14 mouse cellular contexts compared by ENCODE assay signal in genomic region chr13:45418986-45419385, GRCm38 (mm10). TPM values are rescaled to one million over a fixed set of nuclear protein-coding genes. Genes with fewer than 3 reads are reported as not detected.
DNase-seq lines count a peak whose midpoint lies in the region; ATAC-seq and TF ChIP-seq lines count a peak whose summit lies in the region.
"Had no signal": no experiment of that assay in that cellular context is flagged by ENCODE, and none has a peak within 500 bp of the region (broad histone marks: within the 10 kb centered on the region; RNA-seq: fewer than 3 reads in every experiment).

No protein-coding gene starts in this region.

- peaks cover 17% of the 10 kb centered on the region for H3K27me3 ChIP-seq in forebrain, embryonic 10.5 days (ENCODE audit: poor library complexity, severe bottlenecking)
- H3K27me3 ChIP-seq in forebrain, embryonic 12.5 days, result peaks cover 11% of the 10 kb centered on the region; the same call in 1 of the 2 replicates
- H3K27me3 ChIP-seq in hindbrain, embryonic 12.5 days, result 0 out of 2 replicates have a peak, but pooled peaks cover 3% of the 10 kb centered on the region
- H3K27me3 ChIP-seq in midbrain, postnatal 0 days (ENCODE audit: insufficient read depth, low read length), result no peaks in the 10 kb centered on the region
- H3K27me3 ChIP-seq: heart, embryonic 12.5 days; stomach, embryonic 15.5 days had no signal

- no peak for TF ChIP-seq CTCF in midbrain, postnatal 0 days (IDR thresholded peaks at IDR 0.05)

- no peaks in the 10 kb centered on the region for H3K36me3 ChIP-seq in forebrain, embryonic 10.5 days (replicated peaks)
- H3K36me3 ChIP-seq in forebrain, embryonic 12.5 days (replicated peaks), result no peaks in the 10 kb centered on the region
- H3K36me3 ChIP-seq in hindbrain, embryonic 12.5 days, result no peaks in the 10 kb centered on the region
- no peaks in the 10 kb centered on the region for H3K36me3 ChIP-seq in midbrain, postnatal 0 days (ENCODE audit: insufficient read depth, low read length)
- H3K36me3 ChIP-seq: heart, embryonic 12.5 days; midbrain, embryonic 12.5 days; stomach, embryonic 15.5 days had no signal

- H3K4me2 ChIP-seq in forebrain, embryonic 12.5 days, result no peak overlapping the region
- peak overlapping the region; percentile 5 for H3K4me2 ChIP-seq in hindbrain, embryonic 12.5 days (replicated peaks)
- no peak overlapping the region for H3K4me2 ChIP-seq in midbrain, postnatal 0 days (ENCODE audit: low read depth, low read length, poor library complexity, severe bottlenecking)
- H3K4me2 ChIP-seq: heart, embryonic 12.5 days; liver, embryonic 11.5 days; midbrain, embryonic 12.5 days; stomach, embryonic 15.5 days had no signal

- H3K27ac ChIP-seq in forebrain, embryonic 10.5 days, result 0 out of 2 replicates have a peak overlapping the region, but pooled peaks have one; percentile 48
- no peak overlapping the region for H3K27ac ChIP-seq in forebrain, embryonic 12.5 days
- H3K27ac ChIP-seq in hindbrain, embryonic 12.5 days, result peak overlapping the region; percentile 64
- H3K27ac ChIP-seq in midbrain, postnatal 0 days (ENCODE audit: low read depth, low read length), result no peak overlapping the region
- H3K27ac ChIP-seq: midbrain, embryonic 12.5 days; stomach, embryonic 15.5 days had no signal

- no peak overlapping the region for H3K4me3 ChIP-seq in forebrain, embryonic 10.5 days
- H3K4me3 ChIP-seq in forebrain, embryonic 12.5 days (replicated peaks), result no peak overlapping the region
- no peak overlapping the region for H3K4me3 ChIP-seq in hindbrain, embryonic 12.5 days
- no peak overlapping the region for H3K4me3 ChIP-seq in midbrain, postnatal 0 days (ENCODE audit: low read depth, low read length)
- H3K4me3 ChIP-seq: heart, embryonic 12.5 days; midbrain, embryonic 12.5 days; stomach, embryonic 15.5 days had no signal

- H3K4me1 ChIP-seq in forebrain, embryonic 10.5 days, result peaks cover 63% of the 10 kb centered on the region
- peaks cover 33% of the 10 kb centered on the region for H3K4me1 ChIP-seq in forebrain, embryonic 12.5 days
- H3K4me1 ChIP-seq in hindbrain, embryonic 12.5 days, result peaks cover 47% of the 10 kb centered on the region
- peaks cover 5% of the 10 kb centered on the region; the same call in 1 of the 2 replicates for H3K4me1 ChIP-seq in midbrain, postnatal 0 days (ENCODE audit: insufficient read depth, low read length)

- H3K9me3 ChIP-seq in forebrain, embryonic 10.5 days, result no peaks in the 10 kb centered on the region
- H3K9me3 ChIP-seq in forebrain, embryonic 12.5 days, result no peaks in the 10 kb centered on the region
- H3K9me3 ChIP-seq in hindbrain, embryonic 12.5 days (replicated peaks), result no peaks in the 10 kb centered on the region
- no peaks in the 10 kb centered on the region for H3K9me3 ChIP-seq in midbrain, postnatal 0 days (ENCODE audit: low read length)
- H3K9me3 ChIP-seq: heart, embryonic 12.5 days; midbrain, embryonic 12.5 days; stomach, embryonic 15.5 days had no signal

- no peak for DNase-seq in forebrain, embryonic 10.5 days (ENCODE audit: extremely low spot score, low spot score)
- peak; percentile 96 for DNase-seq in Muller cell, postnatal 12 days (ENCODE audit: inconsistent ontology term)
- DNase-seq in midbrain, postnatal 0 days (ENCODE audit: low spot score), result peak; percentile 46
- no peak for DNase-seq in left cerebral cortex, postnatal 10 days (ENCODE audit: extremely low spot score in 1 of 2, low spot score in 2 of 2)
- DNase-seq in thymus, postnatal 4 days, result no peak
- DNase-seq: gastrocnemius, postnatal 10 days; lung, postnatal 10 days had no signal

- intact Hi-C loops in left cerebral cortex, postnatal 10 days (cut with DNase I), result no loop called here

- 77% methylated on average over 12 of the region's 12 CpGs for WGBS in forebrain, embryonic 10.5 days
- WGBS in forebrain, embryonic 12.5 days, result 57% methylated on average over 12 of the region's 12 CpGs
- WGBS in hindbrain, embryonic 12.5 days, result 26% methylated on average over 12 of the region's 12 CpGs
- WGBS in midbrain, postnatal 0 days, result 32% methylated on average over 12 of the region's 12 CpGs

- H3K9ac ChIP-seq in forebrain, embryonic 12.5 days, result no peak overlapping the region
- H3K9ac ChIP-seq in hindbrain, embryonic 12.5 days, result no peak overlapping the region
- H3K9ac ChIP-seq in midbrain, postnatal 0 days (replicated peaks; ENCODE audit: low read length, poor library complexity, severe bottlenecking), result no peak overlapping the region
- H3K9ac ChIP-seq: heart, embryonic 12.5 days; midbrain, embryonic 12.5 days; stomach, embryonic 15.5 days had no signal

- no peak for ATAC-seq in forebrain, embryonic 12.5 days (ENCODE audit: low FRiP score)
- ATAC-seq in hindbrain, embryonic 12.5 days (ENCODE audit: low FRiP score), result no peak
- ATAC-seq in midbrain, postnatal 0 days (ENCODE audit: low FRiP score), result no peak
- ATAC-seq in activated CD4-positive, CD25-positive, alpha-beta regulatory T cell, adult 4 months, result no peak

RNA-seq across cellular contexts. Expression of gene Mylip, which starts 29.4 kb away (rescaled TPM):
- 4.1 and 4.9 TPM in 2 replicates for polyA plus RNA-seq in forebrain, embryonic 10.5 days (2016; fragmentation: Nextera tagmentation; extraction: Ambion mirVana)
- 5.3 and 6.8 TPM in 2 replicates for polyA plus RNA-seq in forebrain, embryonic 12.5 days (2016; fragmentation: Nextera tagmentation; extraction: Ambion mirVana)
- polyA plus RNA-seq in hindbrain, embryonic 12.5 days (2016; fragmentation: Nextera tagmentation; extraction: Ambion mirVana), result 15.5 and 16.7 TPM in 2 replicates
- 11.1 and 16.6 TPM in 2 replicates for total RNA-seq in midbrain, postnatal 0 days (2014; rRNA removed)
- polyA plus RNA-seq in midbrain, postnatal 0 days (2015; fragmentation: Nextera tagmentation; extraction: Ambion mirVana), result 2.9 and 3.7 TPM in 2 replicates
- 10 to 100 TPM; 29.1 to 32.8 TPM for total RNA-seq in left cerebral cortex, postnatal 10 days (2021)
- 10 to 100 TPM; 15.5 to 18.3 TPM for polyA plus RNA-seq in activated CD4-positive, CD25-positive, alpha-beta regulatory T cell, adult 4 months (2017; shearing (Covaris generic))

Comparison
In these comparisons a context has a peak if more than half of its experiments do, and no peak if none do; other contexts are left out.
1. H3K27ac ChIP-seq: peak in forebrain, embryonic 10.5 days (single experiment) and hindbrain, embryonic 12.5 days (single experiment); none in forebrain, embryonic 12.5 days (single experiment) and midbrain, postnatal 0 days (single experiment).
2. DNase-seq: peak in Muller cell, postnatal 12 days (single experiment) and midbrain, postnatal 0 days (single experiment); none in forebrain, embryonic 10.5 days (single experiment), left cerebral cortex, postnatal 10 days (0 of 2) and thymus, postnatal 4 days (single experiment).